Mouse (Mus musculus) small intestine, adult 2 months (tissue): Measurements from ENCODE around the gene Klhdc1.

Experiments used
- CTCF ChIP-seq: fragments of 200-500 bp; IDR thresholded peaks from 2 replicates; pipeline ENCODE4 v1.5.1; 2012; ENCODE audit warnings: low read depth, mild to moderate bottlenecking, control low read depth, inconsistent platforms, low read length, moderate library complexity, mixed read lengths; ENCODE audit not compliant: insufficient replicate concordance, insufficient read length; ENCODE audit errors: extremely low read depth
- POLR2A ChIP-seq: fragments of 200-500 bp; IDR thresholded peaks from 2 replicates; pipeline ENCODE4 v1.6.1; 2012; ENCODE audit warnings: low read depth, mild to moderate bottlenecking, control low read depth, inconsistent platforms, low read length, moderate library complexity

DNA sequence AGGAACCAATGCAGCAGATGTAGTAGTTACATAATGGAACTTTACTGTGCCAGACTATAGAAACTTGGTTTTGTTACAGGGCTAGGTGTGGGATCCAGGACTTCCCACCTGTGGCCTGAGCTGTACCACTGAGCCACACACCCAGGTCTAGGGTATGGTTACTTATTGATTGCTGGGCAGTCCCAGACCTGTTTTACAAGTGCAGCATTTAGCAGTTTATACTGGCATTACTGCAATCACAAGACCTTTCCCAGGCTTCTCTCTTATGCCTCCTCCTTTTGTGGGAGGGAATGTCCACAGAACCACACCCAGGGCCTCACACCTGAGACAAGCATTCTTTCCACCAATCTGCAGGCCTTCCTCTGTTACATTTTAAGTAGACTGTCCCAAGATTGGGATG is 42.0 kb upstream of the Klhdc1 start:
- TF ChIP-seq CTCF (no peak), POLR2A (no peak)
